Mouse (Mus musculus): ENCODE results near the gene Teddm1b.
"Not testable (repeated sequence)": the region's sequence is repeated elsewhere in the genome, so short reads cannot be mapped to it uniquely, and the experiment has no call there.

Teddm1b gene

DNA sequence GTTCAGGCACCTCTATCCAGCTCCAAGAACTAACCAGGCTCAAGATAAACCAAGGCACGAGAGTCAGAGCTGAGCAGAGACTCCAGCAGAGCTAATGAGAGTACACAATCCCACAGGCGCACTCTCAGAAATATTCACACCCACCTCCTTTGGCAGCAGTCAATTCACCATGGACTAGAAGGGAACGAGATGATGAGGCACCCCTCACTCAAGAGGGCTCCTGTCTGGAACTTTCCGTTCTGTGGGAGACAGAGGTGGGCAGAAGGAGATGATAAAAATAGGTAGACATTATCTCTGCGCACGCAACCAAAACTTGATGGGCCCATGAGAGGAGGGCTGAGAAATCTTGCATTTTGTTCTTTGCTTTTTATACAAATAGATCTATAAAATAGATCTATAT lies at the start of gene Teddm1b:
Gene Teddm1b, plus strand, starts transcription at position 301 of the 400 bp plus-strand sequence.
- no peak for DNase-seq (ENCODE audit: low read depth, low spot score)

GRCm38 (mm10) chr1:153830746-153831145 lies 43.4 kb upstream of the Teddm1b start:
- DNase-seq (ENCODE audit: low read depth, low spot score): no peak

DNA sequence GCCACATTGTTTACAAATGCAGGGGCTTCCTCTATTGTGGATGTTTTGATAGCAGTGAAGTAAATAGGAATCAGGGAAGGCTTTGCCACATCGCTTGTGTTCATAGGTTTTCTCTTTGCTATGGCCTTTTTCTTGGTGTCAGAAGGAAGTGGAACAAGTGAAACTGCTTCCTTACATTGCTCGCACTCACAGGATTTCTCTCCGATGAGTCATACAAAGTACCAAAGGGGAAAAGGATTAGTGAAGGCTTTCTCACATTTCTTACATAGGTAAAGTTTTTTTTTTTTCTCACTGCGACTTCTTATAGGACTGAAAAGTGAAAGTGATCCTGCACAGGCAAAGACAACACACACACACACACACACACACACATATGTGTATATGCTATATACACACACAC lies 38.1 kb upstream of the Teddm1b start:
- DNase-seq (ENCODE audit: low read depth, low spot score): no peak

- DNase-seq (ENCODE audit: low read depth, low spot score): no peak
Measured at GRCm38 (mm10) chr1:153842121-153842740, 31.9 kb upstream of the Teddm1b start.

DNA sequence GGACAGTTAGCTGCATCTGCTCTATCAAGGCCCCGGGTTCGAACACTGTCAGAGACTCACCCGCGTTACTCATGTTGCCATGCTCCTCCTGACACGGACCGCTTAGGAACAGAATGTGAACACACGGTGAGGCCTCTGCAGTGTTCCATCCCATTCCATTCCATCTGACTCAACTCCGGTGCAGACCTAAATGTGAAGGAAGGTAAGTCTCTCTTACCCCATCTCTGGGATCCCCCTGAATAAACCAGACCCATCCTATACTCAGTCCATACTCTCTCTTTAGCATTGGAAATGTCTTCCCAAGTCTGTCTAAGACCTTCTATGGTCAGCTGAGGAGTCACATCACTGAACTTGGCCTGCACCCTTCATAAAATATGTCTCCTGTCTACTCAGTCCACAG lies 30.1 kb upstream of the Teddm1b start, which contains the start of gene Rgsl1:
Gene Rgsl1, minus strand, starts transcription at position 101 of the 400 bp plus-strand sequence.
- no peak for DNase-seq (ENCODE audit: low read depth, low spot score)

- DNase-seq (ENCODE audit: low read depth, low spot score): no peak
Measured at GRCm38 (mm10) chr1:153846420-153846819, 27.7 kb upstream of the Teddm1b start.

- peak; percentile 14 for DNase-seq (ENCODE audit: low read depth, low spot score)
Measured at GRCm38 (mm10) chr1:153846867-153847266, 27.3 kb upstream of the Teddm1b start.

GRCm38 (mm10) chr1:153852696-153853095 lies 21.4 kb upstream of the Teddm1b start:
- DNase-seq (ENCODE audit: low read depth, low spot score): not testable (repeated sequence)

DNA sequence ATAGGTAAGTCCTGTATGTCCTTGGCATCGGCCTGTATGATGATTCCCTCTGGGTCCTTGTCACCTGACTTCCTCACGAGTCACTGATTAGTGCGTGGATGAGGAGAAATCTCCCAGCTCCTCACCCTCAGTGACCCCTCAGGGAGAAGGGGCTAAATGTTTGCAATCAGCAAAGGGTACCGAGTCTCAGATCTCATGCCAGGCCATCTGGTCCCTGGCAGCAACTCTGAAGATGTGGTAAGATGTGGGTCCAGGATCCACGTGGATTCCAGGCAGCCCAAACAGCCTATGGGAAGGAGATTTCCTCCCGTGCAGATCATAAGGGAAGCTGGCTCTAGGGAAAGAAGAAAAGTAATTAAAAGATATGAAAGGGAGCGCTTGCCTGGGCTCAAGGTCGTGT lies 18.2 kb upstream of the Teddm1b start:
- no peak for DNase-seq (ENCODE audit: low read depth, low spot score)

DNA sequence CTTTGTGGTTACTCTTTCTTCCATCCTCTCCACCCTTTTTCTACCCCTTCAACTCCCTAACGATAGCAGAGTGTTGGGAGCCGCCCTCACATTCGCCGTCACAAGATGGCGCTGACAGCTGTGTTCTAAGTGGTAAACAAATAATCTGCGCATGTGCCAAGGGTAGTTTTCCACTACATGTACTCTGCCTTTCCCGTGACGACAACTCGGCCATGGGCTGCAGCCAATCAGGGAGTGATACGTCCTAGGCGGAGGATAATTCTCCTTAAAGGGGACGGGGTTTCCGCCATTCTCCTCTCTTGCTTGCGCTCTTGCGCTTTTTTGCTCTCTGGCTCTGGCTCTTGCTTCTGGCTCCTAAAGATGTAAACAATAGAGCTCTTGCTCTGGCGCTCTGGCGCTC lies 6.2 kb downstream of the Teddm1b start:
- DNase-seq (ENCODE audit: low read depth, low spot score): not testable (repeated sequence)

- no peak for DNase-seq (ENCODE audit: low read depth, low spot score)
Measured at GRCm38 (mm10) chr1:153886024-153886633, 12.0 kb downstream of the Teddm1b start.

DNA sequence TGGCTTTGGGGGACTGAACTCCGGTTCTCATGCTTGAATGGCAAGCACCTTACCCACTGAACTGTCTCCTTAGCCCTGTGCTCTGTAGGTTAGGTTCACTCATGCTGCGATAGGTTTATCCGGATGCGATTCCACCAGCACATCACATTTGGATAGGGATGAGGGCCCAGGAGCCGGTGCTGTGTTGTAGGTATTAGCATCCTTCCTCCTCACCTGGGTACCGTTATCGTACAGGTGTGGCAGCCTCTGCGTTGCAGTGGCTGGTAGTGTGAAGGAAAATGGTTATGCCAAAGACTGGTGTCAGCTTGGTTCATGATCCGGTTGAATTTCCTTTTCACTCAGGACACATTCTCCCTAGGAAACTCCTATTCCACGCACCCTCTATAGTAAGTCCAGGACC lies 16.0 kb downstream of the Teddm1b start:
- no peak for DNase-seq (ENCODE audit: low read depth, low spot score)

DNA sequence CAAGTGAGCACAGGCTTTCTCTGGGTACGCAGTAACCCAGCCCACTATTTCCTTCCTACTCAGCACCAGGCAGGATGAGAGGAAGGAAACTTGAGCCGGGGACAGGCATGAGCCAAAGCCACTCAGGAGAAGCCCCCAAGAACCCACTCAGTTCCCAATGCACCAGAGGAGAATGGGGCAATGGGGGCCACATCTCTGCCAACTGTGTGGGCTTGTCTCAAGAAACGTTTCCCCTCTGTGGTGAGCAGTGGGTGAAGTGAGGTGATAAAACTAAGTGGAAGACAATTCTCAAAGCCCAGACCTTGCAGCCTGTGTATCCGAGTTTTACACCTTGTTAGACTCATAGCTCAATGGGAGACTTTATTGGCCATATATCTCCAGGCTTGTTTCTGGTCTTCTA lies 17.3 kb downstream of the Teddm1b start, which contains the start of gene Teddm1a:
Gene Teddm1a, plus strand, starts transcription at position 301 of the 400 bp plus-strand sequence.
- DNase-seq (ENCODE audit: low read depth, low spot score): no peak

DNA sequence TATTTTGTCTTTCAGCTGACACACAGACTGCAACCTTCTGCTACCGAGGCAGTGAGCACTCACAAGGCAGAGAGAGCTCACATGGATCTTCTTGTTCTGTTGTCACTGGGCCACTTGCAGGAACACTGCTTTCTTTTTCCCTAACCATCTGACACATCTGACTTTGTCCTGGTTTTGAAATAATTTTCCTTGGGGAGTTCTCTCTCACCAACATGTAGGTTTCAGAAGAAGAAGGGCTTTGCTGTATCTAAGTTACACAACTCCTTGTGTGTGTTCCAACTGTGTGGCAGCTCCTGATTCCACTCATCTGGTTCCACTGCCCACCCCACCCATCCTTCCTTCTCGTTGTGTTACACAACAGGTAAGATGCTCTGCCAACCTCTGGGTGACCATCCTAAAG lies 19.6 kb downstream of the Teddm1b start:
- no peak for DNase-seq (ENCODE audit: low read depth, low spot score)

DNA sequence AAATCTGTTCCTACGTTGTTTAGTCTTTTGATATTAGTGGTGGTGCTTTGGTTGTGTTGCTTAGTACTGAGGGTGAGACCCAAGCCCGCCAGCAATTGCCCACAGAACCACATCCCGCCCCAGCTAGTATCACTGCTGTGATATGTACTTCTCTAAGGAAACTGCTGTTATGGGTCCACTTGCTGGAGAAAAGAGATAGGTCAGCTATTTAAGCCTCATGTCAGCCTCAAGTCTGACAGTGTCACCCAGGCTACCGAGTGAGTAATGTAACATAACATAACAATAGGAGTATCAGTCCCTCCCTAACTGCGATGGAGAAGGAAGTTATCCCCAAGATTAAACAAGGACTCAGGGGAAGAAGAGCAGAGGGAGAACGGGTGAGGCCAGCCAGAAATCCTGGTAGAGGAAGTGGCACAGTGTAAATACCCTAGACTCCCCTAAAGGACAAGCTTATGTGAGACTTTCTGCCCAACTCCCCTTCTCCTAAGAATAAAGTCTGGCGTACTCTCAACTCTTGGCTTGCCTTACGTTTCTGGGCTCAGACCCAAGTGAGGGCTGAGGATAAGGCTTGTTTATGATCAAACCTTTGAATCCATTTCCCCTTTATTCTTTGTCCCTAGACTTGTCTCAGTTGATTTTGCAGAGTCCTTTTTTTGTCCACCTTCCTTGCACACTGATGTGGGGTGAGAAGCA lies 20.2 kb downstream of the Teddm1b start:
- DNase-seq (ENCODE audit: low read depth, low spot score): no peak

GRCm38 (mm10) chr1:153894979-153895378 lies 20.8 kb downstream of the Teddm1b start:
- peak; percentile 75 for DNase-seq (ENCODE audit: low read depth, low spot score)

DNA sequence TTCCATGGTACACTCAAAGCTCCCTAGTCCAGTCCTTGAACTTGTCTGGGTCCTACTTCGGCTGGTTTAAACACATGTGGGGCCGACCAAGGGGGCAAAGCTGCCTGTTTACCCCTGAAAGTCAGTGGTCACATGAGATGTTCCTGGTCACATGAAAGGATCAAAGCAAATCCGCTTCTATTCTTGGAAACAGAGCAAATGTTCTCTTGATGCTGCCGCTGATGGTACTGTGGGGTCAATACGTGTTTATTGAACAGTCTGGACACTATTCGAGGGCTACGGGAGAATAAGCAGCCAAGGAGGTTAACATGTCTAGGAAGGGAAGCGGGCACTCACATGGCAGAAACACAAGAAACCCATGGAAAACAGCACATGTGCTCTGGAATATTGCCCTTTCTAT lies 23.1 kb downstream of the Teddm1b start:
- no peak for DNase-seq (ENCODE audit: low read depth, low spot score)

DNA sequence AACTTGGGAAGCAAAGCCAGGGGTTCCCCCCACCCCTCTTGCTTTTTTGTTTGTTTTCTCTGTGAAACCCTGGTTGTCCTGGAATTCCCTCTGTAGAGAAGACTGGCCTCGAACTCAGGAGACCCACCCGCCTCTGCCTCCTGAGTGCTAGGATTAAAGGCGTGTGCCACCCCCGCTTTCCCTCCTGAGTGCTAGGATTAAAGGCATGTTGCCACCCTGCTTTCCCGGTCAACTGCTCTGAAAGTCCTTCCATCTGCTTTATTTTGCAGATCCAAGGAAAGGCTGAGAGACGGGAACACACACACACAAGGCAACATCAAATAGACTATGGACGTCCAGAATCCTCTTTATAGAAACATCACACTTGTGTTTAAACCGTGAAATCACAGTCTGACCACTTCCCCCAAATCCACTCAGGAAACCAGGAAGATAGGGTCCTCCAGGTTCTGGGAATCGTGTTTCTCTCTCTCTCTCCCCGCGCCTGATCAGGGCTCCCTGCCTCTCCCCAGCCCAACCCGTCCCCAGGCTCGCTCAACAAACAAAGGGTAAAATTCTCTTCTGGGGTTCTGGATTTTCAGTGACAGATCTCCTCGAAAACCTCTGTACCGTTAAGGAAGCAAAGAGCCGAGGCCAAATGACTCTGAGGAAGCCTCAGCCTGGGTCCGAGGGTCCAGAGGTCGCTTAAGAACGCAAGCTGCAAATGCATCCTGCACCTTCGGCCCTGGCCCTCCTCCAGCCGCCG lies 25.0 kb downstream of the Teddm1b start:
- no peak for DNase-seq (ENCODE audit: low read depth, low spot score)

DNA sequence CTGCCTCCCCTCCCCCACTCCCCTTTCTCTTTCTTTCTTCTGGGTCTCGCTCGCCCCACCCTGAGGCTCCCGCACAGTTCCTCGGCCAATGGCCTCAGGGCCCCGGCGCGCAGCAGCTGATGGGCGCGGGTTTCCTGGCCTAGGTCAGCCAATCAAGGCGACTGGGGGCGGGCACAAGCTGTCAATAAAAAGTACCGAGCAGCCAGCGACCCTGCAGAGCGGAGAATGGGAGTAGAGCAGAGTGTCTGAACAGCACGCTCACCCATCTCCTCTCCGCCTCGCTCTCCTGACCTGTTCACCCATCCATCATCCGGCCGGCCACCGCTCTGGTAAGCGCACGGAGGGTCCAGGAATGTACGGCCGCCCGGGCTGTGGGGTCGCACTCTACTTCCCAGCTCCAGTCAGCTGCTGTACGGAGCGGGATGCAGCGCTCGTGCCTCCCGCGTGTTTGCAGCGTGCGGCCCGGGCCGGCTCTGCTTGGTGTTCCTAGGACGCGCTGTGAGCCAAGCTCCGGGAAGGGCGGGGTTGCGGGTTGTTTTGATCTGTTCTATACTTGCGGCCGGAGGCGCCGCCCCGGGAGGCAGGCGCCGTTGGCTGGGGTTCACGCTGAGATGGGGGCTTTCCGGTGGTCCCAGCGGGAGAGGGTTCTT lies 25.7 kb downstream of the Teddm1b start, which contains the start of the genes Glul and Teddm2:
Gene Glul, plus strand, starts transcription at position 214 of the 650 bp plus-strand sequence.
Gene Teddm2, minus strand, starts transcription at position 498 of the 650 bp plus-strand sequence.
- peak; percentile 98 for DNase-seq (ENCODE audit: low read depth, low spot score)

DNA sequence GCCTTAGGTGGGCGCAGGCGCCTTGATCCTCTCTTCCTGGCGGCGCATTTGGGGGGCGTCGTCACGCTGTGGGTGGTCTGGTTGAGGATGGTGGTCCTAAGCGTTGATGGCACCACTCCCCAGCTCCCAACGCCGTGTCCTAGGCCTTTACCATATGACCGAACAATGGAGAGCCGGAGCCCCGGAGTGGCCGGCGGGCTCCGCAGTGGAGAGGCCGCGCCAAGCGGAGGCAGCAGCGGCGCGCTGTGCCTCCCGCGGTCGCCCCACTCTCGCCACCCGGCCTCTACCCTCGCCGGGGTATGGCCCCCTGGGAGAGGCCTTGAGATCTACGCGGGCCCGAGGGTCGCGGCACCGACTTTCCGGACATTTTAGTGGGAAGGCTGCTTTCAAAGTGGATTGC lies 26.2 kb downstream of the Teddm1b start:
- DNase-seq (ENCODE audit: low read depth, low spot score): no peak

All from skeletal muscle tissue, adult 2 months (tissue).